Mouse (Mus musculus) lung, postnatal 0 days (tissue): Measurements from ENCODE around the gene Nol3.

Source experiments
- CTCF ChIP-seq: IDR thresholded peaks from 2 replicates; pipeline ENCODE4 v1.5.1; 2016; ENCODE audit warnings: antibody characterized with exemption, mild to moderate bottlenecking
- EP300 ChIP-seq: IDR thresholded peaks from 2 replicates; pipeline ENCODE4 v1.6.1; 2016; ENCODE audit warnings: antibody characterized with exemption, mild to moderate bottlenecking, control low read depth

DNA sequence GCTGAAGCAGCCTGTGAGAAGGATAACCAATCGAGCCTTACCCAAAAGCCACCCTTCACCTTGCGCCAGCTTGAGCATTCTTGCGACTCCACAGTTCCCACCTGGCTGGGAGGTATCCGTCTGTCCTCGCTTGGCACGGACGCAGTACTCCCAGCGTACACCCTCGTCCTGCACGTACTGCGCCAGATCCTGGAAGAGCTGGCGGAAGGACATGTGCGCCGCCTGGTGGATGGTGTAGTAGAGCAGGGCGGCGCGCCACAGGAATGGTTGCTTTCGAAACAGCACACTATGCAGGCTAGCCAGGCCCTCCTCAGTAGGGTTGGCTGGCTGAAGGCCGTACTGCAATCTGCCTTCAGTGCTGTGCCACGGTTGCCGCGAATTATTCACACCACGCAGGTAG is 7.1 kb downstream of the Nol3 start:
- TF ChIP-seq CTCF (peak; percentile 99), EP300 (no peak)
